Mouse (Mus musculus) hindbrain, embryonic 13.5 days (tissue): ENCODE data around the gene Gm42688. TPM values are rescaled to one million over a fixed set of nuclear protein-coding genes. Genes with fewer than 3 reads are reported as not detected.
A peak's percentile ranks its signal among the peaks of the same experiment; 100 is the strongest.
"Not testable (repeated sequence)": the region's sequence is repeated elsewhere in the genome, so short reads cannot be mapped to it uniquely, and the experiment has no call there.

Experiments used
- ATAC-seq: fragments of 200-750 bp; cut with Nextera tagmentation; 2 replicates; pipeline ENCODE4 v1.8.0; 2017; ENCODE audit warnings: moderate TSS enrichment; ENCODE audit not compliant: low FRiP score
- H3K27ac ChIP-seq: fragments of 300-500 bp; sonication (generic); 2 replicates; pipeline ENCODE4 v1.5.1; 2015; ENCODE audit warnings: inconsistent platforms, mild to moderate bottlenecking, moderate library complexity
- H3K27me3 ChIP-seq: fragments of 300-500 bp; sonication (generic); 2 replicates; pipeline ENCODE4 v1.6.1; 2015; ENCODE audit warnings: mild to moderate bottlenecking, inconsistent platforms
- H3K36me3 ChIP-seq: fragments of 300-500 bp; sonication (generic); 2 replicates; pipeline ENCODE4 v1.6.1; 2015; ENCODE audit warnings: mild to moderate bottlenecking, inconsistent platforms
- H3K4me1 ChIP-seq: fragments of 300-500 bp; sonication (generic); replicated peaks from 2 replicates; pipeline ENCODE4 v1.6.1; 2015; ENCODE audit warnings: inconsistent platforms
- H3K4me2 ChIP-seq: fragments of 300-500 bp; sonication (generic); 2 replicates; pipeline ENCODE4 v1.6.1; 2015; ENCODE audit warnings: inconsistent platforms, mild to moderate bottlenecking, moderate library complexity
- H3K4me3 ChIP-seq: fragments of 300-500 bp; sonication (generic); 2 replicates; pipeline ENCODE4 v1.5.1; 2015; ENCODE audit warnings: mild to moderate bottlenecking, inconsistent platforms
- H3K9ac ChIP-seq: fragments of 300-500 bp; sonication (generic); 2 replicates; pipeline ENCODE4 v1.6.1; 2015; ENCODE audit warnings: mild to moderate bottlenecking, inconsistent platforms
- H3K9me3 ChIP-seq: fragments of 300-500 bp; sonication (generic); 2 replicates; pipeline ENCODE4 v1.6.1; 2016; ENCODE audit warnings: inconsistent platforms
- WGBS: fragments of 180-500 bp; shearing (Covaris S2); methylation state at CpG from one replicate; pipeline ENCODE4 v1.1.7; 2015; 5-methylcytosine and 5-hydroxymethylcytosine counted together
- microRNA counts: library from miRNA; unstranded; fragments of <30 nt; microRNA quantifications from one replicate; lab custom pipeline; 2016
- microRNA-seq: library from miRNA; unstranded; fragments of <30 nt; microRNA quantifications from one replicate; pipeline ENCODE4, GENCODE M21; 2016
- polyA plus RNA-seq: library from polyadenylated mRNA; unstranded; fragments of >200 nt; fragmentation: Nextera tagmentation; extraction: Ambion mirVana; gene quantifications from 2 replicates; pipeline ENCODE4 v1.2.1, GENCODE M21; 2015

Gene Gm42688
- polyA plus RNA-seq, 1 experiment from 2014 or later: 4.0 TPM

GRCm38 (mm10) chr6:83153485-83153884 lies 52.1 kb downstream of the Gm42688 start:
- Histone ChIP-seq H3K27me3 (no peaks in the 10 kb centered on the region), H3K4me2 (no peak overlapping the region)

GRCm38 (mm10) chr6:83155552-83156238 lies 54.3 kb downstream of the Gm42688 start:
- Histone ChIP-seq H3K4me1 (peaks cover 37% of the 10 kb centered on the region), H3K4me2 (peak overlapping the region; percentile 80), H3K9ac (peak overlapping the region; percentile 76), H3K27me3 (peaks cover 9% of the 10 kb centered on the region), H3K4me3 (peak overlapping the region; percentile 61), H3K27ac (peak overlapping the region; percentile 40; the same call in 1 of the 2 replicates), H3K36me3 (peaks cover 23% of the 10 kb centered on the region), H3K9me3 (no peaks in the 10 kb centered on the region)
- 5% methylated on average over 23 of the region's 23 CpGs for WGBS
- ATAC-seq: peak; percentile 58

More at GRCm38 (mm10) chr6:83153485-83153884, 52.1 kb downstream of the Gm42688 start:
- 74% methylated on average over 5 of the region's 5 CpGs for WGBS
- no peaks in the 10 kb centered on the region for H3K9me3 ChIP-seq
- H3K4me1 ChIP-seq: peaks cover 37% of the 10 kb centered on the region
- peaks cover 38% of the 10 kb centered on the region for H3K36me3 ChIP-seq
- no peak overlapping the region for H3K27ac ChIP-seq
- no peak overlapping the region for H3K4me3 ChIP-seq
- no peak overlapping the region; the same call in 1 of the 2 replicates for H3K9ac ChIP-seq
- ATAC-seq: no peak

- ATAC-seq: peak; percentile 90
- peaks cover 38% of the 10 kb centered on the region for H3K4me1 ChIP-seq
- peak within 1 kb of the TSS; percentile 40; the same call in 1 of the 2 replicates for H3K27ac ChIP-seq
- H3K4me3 ChIP-seq: peak within 1 kb of the TSS; percentile 61
- peak within 1 kb of the TSS; percentile 76 for H3K9ac ChIP-seq
- H3K9me3 ChIP-seq: no peaks in the 10 kb centered on the region
- under 1% methylated on average over 32 of the region's 32 CpGs for WGBS
- H3K36me3 ChIP-seq: peaks cover 19% of the 10 kb centered on the region
- peak within 1 kb of the TSS; percentile 80 for H3K4me2 ChIP-seq
- H3K27me3 ChIP-seq: peaks cover 15% of the 10 kb centered on the region
Observed at GRCm38 (mm10) chr6:83156259-83156684, 54.9 kb downstream of the Gm42688 start, which contains the start of the genes Wdr54 and 1700003E16Rik. Gene Wdr54, minus strand, starts transcription at chr6:83156397. Gene 1700003E16Rik, plus strand, starts transcription at chr6:83156404.

GRCm38 (mm10) chr6:83159456-83159855 lies 58.0 kb downstream of the Gm42688 start:
- Histone ChIP-seq H3K4me1 (peaks cover 39% of the 10 kb centered on the region), H3K27me3 (peaks cover 38% of the 10 kb centered on the region)
- H3K36me3 ChIP-seq, H3K4me3 ChIP-seq, H3K9me3 ChIP-seq, ATAC-seq, H3K27ac ChIP-seq, H3K9ac ChIP-seq, H3K4me2 ChIP-seq: not testable (repeated sequence)
- WGBS: 31% methylated on average over 3 of the region's 3 CpGs

MicroRNA genes within 50 kb of the gene (microRNA counts, 519-probe panel; counts per million panel counts)
- 51.3 counts per million for microRNA mmu-miR-3470a+mmu-miR-3470b (lab: Ali Mortazavi, UCI)

Small RNA genes lying within 50 kb of the gene (microRNA-seq; reads per million reads assigned to microRNA genes)
- not detected for gene Mir3470a

Other genes starting within 250 kb of the Gm42688 start
- 17.5 and 18.6 TPM in 2 replicates for gene Sema4f, start 161.8 kb upstream of the Gm42688 start, polyA plus RNA-seq
- gene M1ap, start 154.7 kb upstream of the Gm42688 start, polyA plus RNA-seq: not detected in 2 replicates
- gene Dok1, start 68.1 kb upstream of the Gm42688 start, polyA plus RNA-seq: 2.8 and 3.6 TPM in 2 replicates
- gene Loxl3, start 67.4 kb upstream of the Gm42688 start, polyA plus RNA-seq: 5.9 and 6.8 TPM in 2 replicates
- gene Aup1, start 47.1 kb upstream of the Gm42688 start, polyA plus RNA-seq: 168 and 178 TPM in 2 replicates
- gene Htra2, start 46.3 kb upstream of the Gm42688 start, polyA plus RNA-seq: 68.6 and 74.6 TPM in 2 replicates
- gene Dqx1, start 43.8 kb upstream of the Gm42688 start, polyA plus RNA-seq: 0.81 and 0.91 TPM in 2 replicates
- gene Tlx2, start 31.3 kb upstream of the Gm42688 start, polyA plus RNA-seq: 1.6 and 2.8 TPM in 2 replicates
- 45.6 and 47.1 TPM in 2 replicates for gene Pcgf1, start 23.7 kb upstream of the Gm42688 start, polyA plus RNA-seq
- gene Lbx2, start 15.2 kb upstream of the Gm42688 start, polyA plus RNA-seq: 0.41 TPM in 1 of 2 replicates, not detected in the other
- 3.0 and 5.9 TPM in 2 replicates for gene Ccdc142, start within 50 bp of the Gm42688 start, polyA plus RNA-seq
- 123 TPM in 2 replicates for gene Mrpl53, start 7.4 kb downstream of the Gm42688 start, polyA plus RNA-seq
- gene Mogs, start 13.9 kb downstream of the Gm42688 start, polyA plus RNA-seq: 21.5 and 25.7 TPM in 2 replicates
- 216 and 227 TPM in 2 replicates for gene Wbp1, start 19.9 kb downstream of the Gm42688 start, polyA plus RNA-seq
- gene Ino80b, start 23.8 kb downstream of the Gm42688 start, polyA plus RNA-seq: 13.4 and 14.1 TPM in 2 replicates
- gene Rtkn, start 33.8 kb downstream of the Gm42688 start, polyA plus RNA-seq: 15.9 and 16.6 TPM in 2 replicates
- 15.2 and 15.5 TPM in 2 replicates for gene Wdr54, start 54.8 kb downstream of the Gm42688 start, polyA plus RNA-seq
- gene 1700003E16Rik, start 54.8 kb downstream of the Gm42688 start, polyA plus RNA-seq: 4.3 and 6.0 TPM in 2 replicates
- gene Dctn1, start 64.3 kb downstream of the Gm42688 start, polyA plus RNA-seq: 142 and 147 TPM in 2 replicates
- gene Slc4a5, start 118.2 kb downstream of the Gm42688 start, polyA plus RNA-seq: 2.3 and 5.4 TPM in 2 replicates
- 23.8 and 26.3 TPM in 2 replicates for gene Mthfd2, start 224.3 kb downstream of the Gm42688 start, polyA plus RNA-seq
- 27.3 and 27.6 TPM in 2 replicates for gene Mob1a, start 224.4 kb downstream of the Gm42688 start, polyA plus RNA-seq
- gene Bola3, start 247.5 kb downstream of the Gm42688 start, polyA plus RNA-seq: 62.2 and 68.7 TPM in 2 replicates